Mouse (Mus musculus): ENCODE measurements around the gene Fam107b.

Gene Fam107b

DNA sequence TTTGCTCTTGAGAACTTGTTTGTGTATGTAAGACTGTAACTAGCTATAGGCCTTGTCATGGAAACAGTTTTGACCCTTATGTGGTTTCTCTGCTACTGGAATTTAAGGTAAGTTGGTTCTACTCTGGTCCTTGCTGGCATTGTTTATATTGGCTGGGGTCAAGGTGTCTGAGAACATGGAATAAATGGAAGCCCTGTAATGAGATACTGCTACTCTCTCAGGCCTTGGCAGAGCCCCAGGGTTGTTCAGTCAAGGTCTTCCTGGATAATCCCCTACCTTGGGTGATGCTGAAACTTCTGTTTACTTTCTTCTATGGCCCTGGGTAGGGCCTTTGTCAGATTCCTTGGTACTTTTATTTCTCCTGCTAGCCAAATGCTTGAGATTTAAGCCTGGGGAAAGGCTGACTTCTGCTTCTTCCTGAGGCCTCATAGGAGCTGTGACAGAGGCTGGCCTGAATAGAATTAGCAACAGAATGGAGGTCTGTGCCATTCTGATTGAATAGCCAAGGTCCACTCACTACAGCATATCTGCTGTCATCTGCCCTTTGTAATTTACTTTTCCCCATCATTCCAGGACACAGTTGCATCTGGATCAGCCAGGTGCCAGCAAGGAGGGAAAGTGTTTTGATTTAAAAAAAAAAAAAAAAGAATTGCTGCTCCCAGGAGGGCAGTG lies 217.6 kb downstream of the Fam107b start:
- no peak for DNase-seq

- no peak for DNase-seq
Measured at GRCm38 (mm10) chr2:3788424-3788786, 218.1 kb downstream of the Fam107b start.

DNA sequence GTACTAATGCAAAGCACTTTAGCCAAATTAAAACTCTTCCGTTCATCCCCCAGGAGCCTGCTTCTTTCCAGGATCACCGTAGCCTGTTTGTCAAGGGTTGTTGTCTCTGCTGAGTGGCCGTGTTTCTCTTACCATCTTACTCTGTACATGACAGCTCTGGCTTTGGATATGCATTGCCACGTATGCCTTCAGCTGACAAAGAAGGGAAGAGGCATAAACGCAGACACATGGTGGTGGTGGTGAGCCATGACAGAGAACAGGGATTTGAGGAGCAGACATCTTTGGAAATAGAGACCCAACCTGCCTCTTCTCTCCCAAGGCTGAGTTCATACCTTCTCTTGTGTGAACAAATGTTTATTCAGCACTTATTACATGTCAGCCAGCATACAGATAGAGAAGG lies 226.3 kb downstream of the Fam107b start:
- DNase-seq: no peak

GRCm38 (mm10) chr2:3799767-3800554 lies 229.7 kb downstream of the Fam107b start:
- DNase-seq: peak; percentile 70

- peak; percentile 74 for DNase-seq
Measured at GRCm38 (mm10) chr2:3800555-3800878, 230.2 kb downstream of the Fam107b start.

DNA sequence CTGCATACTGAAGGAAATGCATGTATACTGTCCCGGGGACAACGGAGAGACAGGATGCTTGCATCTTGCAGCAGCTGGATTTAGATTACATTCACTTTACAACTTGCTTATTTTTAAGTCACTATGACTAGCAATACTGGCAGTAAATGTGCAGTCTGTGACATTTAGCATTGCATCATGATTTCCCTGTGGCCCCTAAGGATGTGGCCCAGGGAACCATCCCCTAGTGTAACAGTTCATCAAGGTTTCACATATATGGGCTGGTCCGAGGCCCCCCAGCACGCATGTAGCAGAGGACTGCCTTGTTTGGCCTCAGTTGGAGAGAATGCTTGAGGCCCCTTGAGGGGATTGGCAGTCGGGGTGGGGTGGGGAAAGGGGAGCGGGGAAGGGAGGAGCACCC lies 235.5 kb downstream of the Fam107b start:
- DNase-seq: no peak

DNA sequence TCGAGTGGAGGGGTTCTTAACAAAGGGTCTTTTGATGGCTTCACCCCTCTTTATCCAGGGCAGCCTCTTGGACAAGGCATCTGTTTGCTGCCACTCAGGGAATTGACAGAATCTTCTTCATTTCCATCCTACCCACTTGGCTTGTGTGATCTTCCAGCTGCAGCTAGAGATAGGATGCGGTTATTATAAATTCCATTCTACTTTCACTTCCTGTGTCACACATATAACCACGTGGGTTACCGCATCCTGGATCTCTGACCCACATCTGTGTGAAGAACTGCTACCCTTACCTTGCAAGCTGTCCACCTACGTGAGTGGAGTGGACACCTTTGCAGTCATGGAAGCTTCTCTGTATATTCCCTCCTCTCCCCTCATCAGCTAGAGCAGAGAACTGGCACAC lies 240.0 kb downstream of the Fam107b start:
- DNase-seq: peak; percentile 63

DNA sequence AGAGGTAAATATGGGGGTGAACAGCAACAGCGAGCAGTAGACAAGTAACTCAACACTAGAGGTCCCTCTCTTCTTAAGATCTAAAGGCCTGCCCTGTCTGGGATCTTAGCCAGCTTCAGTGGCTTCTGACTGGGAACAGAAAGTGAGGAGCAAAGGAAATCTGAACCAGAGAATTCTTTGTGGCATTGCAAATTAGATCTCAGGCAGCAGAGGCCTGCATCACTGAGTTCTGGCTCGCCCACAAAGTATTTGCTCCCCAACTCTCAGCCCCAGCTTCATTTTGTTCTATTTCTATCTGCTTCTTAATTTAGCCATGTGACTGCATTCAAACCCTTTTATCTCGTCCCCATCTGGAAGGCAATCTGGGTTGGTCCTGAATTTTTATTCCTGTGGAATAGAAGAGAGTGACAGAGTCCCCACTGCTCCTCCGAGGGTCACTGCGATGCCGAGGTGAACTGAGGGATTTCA lies 245.9 kb downstream of the Fam107b start:
- DNase-seq: no peak

GRCm38 (mm10) chr2:3817626-3818025 lies 247.3 kb downstream of the Fam107b start:
- DNase-seq: no peak

- DNase-seq: no peak
Measured at GRCm38 (mm10) chr2:3822483-3823455, 252.5 kb downstream of the Fam107b start.

Measured in thymus, postnatal 14 days (tissue).